Comparison of ENCODE assay signal across 23 mouse cellular contexts in genomic region chr17:28411381-28411960, GRCm38 (mm10). TPM values are rescaled to one million over a fixed set of nuclear protein-coding genes. Genes with fewer than 3 reads are reported as not detected.
DNase-seq lines count a peak whose midpoint lies in the region; ATAC-seq lines count a peak whose summit lies in the region.
"Had no signal": no experiment of that assay in that cellular context is flagged by ENCODE, and none has a peak within 500 bp of the region (broad histone marks: within the 10 kb centered on the region; RNA-seq: fewer than 3 reads in every experiment).

No protein-coding gene starts in this region.

- 75% methylated on average over 10 of the region's 10 CpGs for WGBS in limb, embryonic 13.5 days
- WGBS in limb, embryonic 10.5 days: 90% methylated on average over 10 of the region's 10 CpGs

- peak overlapping the region; percentile 55; the same call in 1 of the 2 replicates for H3K27ac ChIP-seq in limb, embryonic 13.5 days
- H3K27ac ChIP-seq in limb, embryonic 10.5 days: no peak overlapping the region
- H3K27ac ChIP-seq: forebrain, embryonic 15.5 days; hindbrain, embryonic 12.5 days; kidney, postnatal 0 days; liver, embryonic 12.5 days; midbrain, embryonic 12.5 days had no signal

- ATAC-seq in limb, embryonic 13.5 days (ENCODE audit: low FRiP score, low read depth): no peak
- ATAC-seq: forebrain, embryonic 15.5 days; liver, embryonic 12.5 days had no signal

- no peak overlapping the region for H3K4me3 ChIP-seq in limb, embryonic 13.5 days
- no peak overlapping the region for H3K4me3 ChIP-seq in limb, embryonic 10.5 days
- H3K4me3 ChIP-seq: forebrain, embryonic 15.5 days; hindbrain, embryonic 12.5 days; liver, embryonic 12.5 days; midbrain, embryonic 12.5 days had no signal

- H3K27me3 ChIP-seq in limb, embryonic 13.5 days: no peaks in the 10 kb centered on the region
- H3K27me3 ChIP-seq in limb, embryonic 10.5 days (ENCODE audit: low read depth, poor library complexity, severe bottlenecking): no peaks in the 10 kb centered on the region
- H3K27me3 ChIP-seq: forebrain, embryonic 15.5 days; hindbrain, embryonic 12.5 days; liver, embryonic 12.5 days; midbrain, embryonic 12.5 days had no signal

- H3K4me2 ChIP-seq in limb, embryonic 13.5 days (replicated peaks): no peak overlapping the region
- H3K4me2 ChIP-seq: forebrain, embryonic 15.5 days; hindbrain, embryonic 12.5 days; liver, embryonic 12.5 days; midbrain, embryonic 12.5 days had no signal

- no peak overlapping the region for H3K9ac ChIP-seq in limb, embryonic 13.5 days
- H3K9ac ChIP-seq: forebrain, embryonic 15.5 days; hindbrain, embryonic 12.5 days; liver, embryonic 12.5 days; midbrain, embryonic 12.5 days had no signal

- DNase-seq in heart, adult 11 months: peak; percentile 90
- DNase-seq in heart, postnatal 10 days: no peak
- no peak for DNase-seq in limb, embryonic 10.5 days (ENCODE audit: low spot score)
- peak; percentile 60 for DNase-seq in adipocyte (ENCODE audit: low spot score)
- peak; percentile 31 for DNase-seq in brain, adult 2 months (ENCODE audit: low read depth, low spot score)
- DNase-seq in urinary bladder, postnatal 25 days (ENCODE audit: low spot score): no peak
- no peak for DNase-seq in neural tube, embryonic 10.5 days (ENCODE audit: extremely low spot score, low spot score)
- DNase-seq: adrenal gland, postnatal 10 days; cerebellum, adult 8-10 months; kidney, adult 11 months; left cerebral cortex, postnatal 4 days; lung, adult 18-20 months; thymus, postnatal 14 days had no signal

- intact Hi-C loops in heart, postnatal 10 days (cut with DNase I): no loop called here

- H3K9me3 ChIP-seq in limb, embryonic 13.5 days: no peaks in the 10 kb centered on the region
- H3K9me3 ChIP-seq in limb, embryonic 10.5 days (replicated peaks): no peaks in the 10 kb centered on the region
- H3K9me3 ChIP-seq: forebrain, embryonic 15.5 days; hindbrain, embryonic 12.5 days; liver, embryonic 12.5 days; midbrain, embryonic 12.5 days had no signal

- 0 out of 2 replicates have a peak, but pooled peaks cover 11% of the 10 kb centered on the region for H3K4me1 ChIP-seq in limb, embryonic 13.5 days
- H3K4me1 ChIP-seq in limb, embryonic 10.5 days: peaks cover 6% of the 10 kb centered on the region
- H3K4me1 ChIP-seq: hindbrain, embryonic 12.5 days; midbrain, embryonic 12.5 days had no signal

- peaks cover 43% of the 10 kb centered on the region for H3K36me3 ChIP-seq in limb, embryonic 13.5 days
- peaks cover 67% of the 10 kb centered on the region for H3K36me3 ChIP-seq in limb, embryonic 10.5 days

RNA-seq across cellular contexts. Expression of gene Tulp1, which starts 46.4 kb away (rescaled TPM):
- under 1 TPM; 0.86 to 0.94 TPM for total RNA-seq in heart, postnatal 10 days (2021)
- polyA plus RNA-seq in limb, embryonic 13.5 days (2015; fragmentation: Nextera tagmentation; extraction: Ambion mirVana): 7.1 and 7.5 TPM in 2 replicates
- polyA plus RNA-seq in limb, embryonic 10.5 days (2016; fragmentation: Nextera tagmentation; extraction: Ambion mirVana): 3.4 and 4.1 TPM in 2 replicates
- total RNA-seq: granulocyte monocyte progenitor cell, adult 5-6 weeks; layer of hippocampus, postnatal 14 days; megakaryocyte, adult 5-6 weeks; neutrophil, adult 5-6 weeks had no signal

Comparison
In these comparisons a context has a peak if more than half of its experiments do, and no peak if none do; other contexts are left out.
1. DNase-seq: peak in heart, adult 11 months (single experiment), adipocyte (single experiment) and brain, adult 2 months (single experiment); none in heart, postnatal 10 days (0 of 2), limb, embryonic 10.5 days (single experiment), urinary bladder, postnatal 25 days (single experiment) and neural tube, embryonic 10.5 days (single experiment).